Mouse (Mus musculus) heart, postnatal 25 days (tissue): Measurements from ENCODE around the gene Drd5. TPM values are rescaled to one million over a fixed set of nuclear protein-coding genes. Genes with fewer than 3 reads are reported as not detected.

ENCODE experiments used
- DNase-seq: peaks from one replicate; pipeline ENCODE4 v3.0.0; 2022; ENCODE audit warnings: low spot score
- intact Hi-C: fragments of 180-260 bp; cut with DNase I; formaldehyde crosslinking; loops from one replicate; pipeline ENCODE4 v1.15.1; 2025
- total RNA-seq, 2 experiments: library from RNA; stranded (reverse); gene quantifications; 2 replicates each; pipeline ENCODE4 v1.2.3; 2021

The Drd5 gene
- total RNA-seq, result not detected

DNA sequence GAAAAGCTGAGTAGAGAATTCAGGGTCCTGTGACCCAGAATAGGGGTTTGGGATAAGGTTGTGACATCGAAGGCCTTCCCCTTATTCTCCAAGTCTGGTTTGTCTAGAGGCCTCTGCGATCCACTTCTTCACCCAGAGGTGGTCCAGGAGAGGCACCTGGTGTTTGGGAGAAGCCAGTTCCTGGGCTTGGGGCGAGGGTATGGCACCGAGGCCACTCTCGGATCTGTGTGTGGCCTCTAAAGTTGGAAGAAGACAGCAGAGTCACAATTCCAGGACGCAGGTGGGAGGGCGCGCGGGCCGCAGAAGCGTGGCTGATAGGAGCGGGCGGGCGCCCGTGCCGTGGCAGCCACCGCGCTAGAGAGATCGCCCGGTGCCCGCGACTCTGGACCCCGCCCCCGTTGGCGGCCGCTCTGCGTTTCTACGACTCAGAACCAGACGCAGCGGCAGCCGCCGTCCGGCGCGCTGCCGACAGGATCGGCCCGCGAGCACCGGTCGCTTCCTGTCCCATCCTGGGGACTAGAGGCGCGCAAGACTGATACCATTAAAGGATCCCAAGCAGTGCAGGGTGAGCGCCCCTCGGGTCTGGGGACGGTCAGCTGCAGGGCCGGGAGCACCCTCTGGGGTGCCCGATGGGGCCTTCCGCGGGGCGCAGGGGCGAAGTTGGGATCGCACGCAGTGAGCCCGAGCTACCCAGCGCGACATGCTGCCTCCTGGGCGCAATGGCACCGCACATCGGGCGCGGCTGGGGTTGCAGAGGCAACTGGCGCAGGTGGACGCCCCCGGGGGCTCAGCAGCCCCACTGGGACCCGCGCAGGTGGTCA, at the start of gene Drd5:
Gene Drd5 (plus strand): TSS at position 402 of the 821 bp plus-strand sequence.
- intact Hi-C loops, result no loop called here
- DNase-seq, result no peak

DNA sequence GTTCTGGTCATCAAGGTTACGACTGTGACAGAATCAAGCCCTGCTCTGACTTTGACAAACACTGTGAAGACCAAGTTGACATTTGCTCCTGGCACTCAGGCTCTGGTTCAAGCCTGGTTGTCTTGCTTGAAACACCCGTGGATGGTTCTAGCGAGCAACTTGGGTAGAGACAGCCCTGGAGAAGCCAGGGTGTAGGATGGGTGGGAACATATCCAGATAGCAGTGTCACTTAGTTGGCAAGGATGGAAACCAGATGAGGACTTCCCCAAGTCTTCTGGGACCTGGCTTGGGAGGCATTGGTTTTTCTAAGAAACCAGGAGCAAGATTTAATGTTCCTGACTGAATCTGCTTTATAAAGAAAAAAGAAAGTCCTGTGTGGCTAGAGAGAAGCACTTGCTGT, 48.2 kb upstream of the Drd5 start:
- intact Hi-C loops, result no loop called here
- no peak for DNase-seq

- intact Hi-C loops, result no loop called here
- DNase-seq, result no peak
These were observed 45.3 kb upstream of the Drd5 start for GRCm38 (mm10) chr5:38273831-38274230.

DNA sequence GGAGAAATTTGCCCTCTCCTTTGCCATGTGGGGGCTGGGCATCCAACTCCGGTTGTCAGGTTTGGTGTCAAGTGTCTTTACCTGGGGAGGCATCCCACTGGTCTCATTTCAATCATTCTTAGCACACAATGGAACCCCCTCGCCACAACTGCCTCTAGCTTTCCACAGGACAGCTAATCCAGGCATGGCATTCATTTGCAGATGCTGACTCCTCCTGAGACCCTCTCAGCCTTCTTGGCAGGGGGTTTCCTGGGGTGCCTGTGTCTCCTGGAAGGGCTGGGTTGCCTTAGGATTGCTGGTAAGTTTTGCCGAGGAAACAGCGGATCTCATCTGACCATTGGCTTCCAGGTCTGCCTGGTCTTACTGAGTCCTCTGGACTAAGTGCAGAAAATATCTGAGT, 43.4 kb upstream of the Drd5 start, which contains the start of gene Otop1:
Gene Otop1 (plus strand): TSS at position 202 of the 400 bp plus-strand sequence.
- intact Hi-C loops, result no loop called here
- DNase-seq, result no peak

- intact Hi-C loops, result no loop called here
- DNase-seq, result no peak
These were observed 42.7 kb upstream of the Drd5 start for GRCm38 (mm10) chr5:38276451-38276850.

GRCm38 (mm10) chr5:38277098-38277866, 41.9 kb upstream of the Drd5 start:
- intact Hi-C loops, result no loop called here
- DNase-seq, result no peak

GRCm38 (mm10) chr5:38277936-38278600, 41.1 kb upstream of the Drd5 start:
- DNase-seq, result no peak
- intact Hi-C loops, result no loop called here

- no peak for DNase-seq
- intact Hi-C loops, result no loop called here
These were observed 39.1 kb upstream of the Drd5 start for GRCm38 (mm10) chr5:38280075-38280474.

DNA sequence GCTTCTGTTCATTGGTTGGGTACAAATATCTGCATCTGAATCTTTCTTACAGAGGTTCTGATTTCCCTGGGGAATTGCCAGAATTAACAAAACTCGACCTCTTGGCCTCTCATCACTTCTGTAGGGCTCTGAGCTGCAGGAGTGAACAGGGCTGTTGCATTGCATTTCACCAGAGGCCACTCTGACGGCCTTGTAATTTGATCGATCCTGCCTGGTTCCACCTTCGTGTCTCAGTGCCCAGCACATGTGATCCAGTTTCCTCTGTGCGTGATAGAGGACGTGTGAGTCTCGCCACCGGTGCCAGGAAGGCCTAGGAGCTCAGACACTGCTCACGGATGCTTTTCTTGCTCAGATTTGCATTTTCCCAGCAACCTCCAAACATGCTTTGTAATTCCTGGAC, 33.4 kb upstream of the Drd5 start:
- intact Hi-C loops, result no loop called here
- no peak for DNase-seq

GRCm38 (mm10) chr5:38288476-38288875, 30.7 kb upstream of the Drd5 start:
- DNase-seq, result no peak
- intact Hi-C loops, result no loop called here

GRCm38 (mm10) chr5:38301761-38302411, 17.3 kb upstream of the Drd5 start:
- no peak for DNase-seq
- intact Hi-C loops, result no loop called here

- intact Hi-C loops, result no loop called here
- DNase-seq, result no peak
These were observed 16.5 kb upstream of the Drd5 start for GRCm38 (mm10) chr5:38302651-38303050.

GRCm38 (mm10) chr5:38305241-38305640, 13.9 kb upstream of the Drd5 start:
- DNase-seq, result no peak
- intact Hi-C loops, result loop anchor here (5.0 kb wide), 1 partner anchor 277 kb away; no protein-coding TSS in a partner anchor

- intact Hi-C loops, result loop anchor here (1.0 to 5.0 kb wide), 4 partner anchors 171 to 323 kb away; no protein-coding TSS in a partner anchor
- DNase-seq, result peak; percentile 66
These were observed 11.7 kb upstream of the Drd5 start for GRCm38 (mm10) chr5:38307255-38308101.

- no peak for DNase-seq
- intact Hi-C loops, result loop anchor here (5.0 kb wide), 1 partner anchor 273 kb away; no protein-coding TSS in a partner anchor
These were observed 10.3 kb upstream of the Drd5 start for GRCm38 (mm10) chr5:38308873-38309272.

DNA sequence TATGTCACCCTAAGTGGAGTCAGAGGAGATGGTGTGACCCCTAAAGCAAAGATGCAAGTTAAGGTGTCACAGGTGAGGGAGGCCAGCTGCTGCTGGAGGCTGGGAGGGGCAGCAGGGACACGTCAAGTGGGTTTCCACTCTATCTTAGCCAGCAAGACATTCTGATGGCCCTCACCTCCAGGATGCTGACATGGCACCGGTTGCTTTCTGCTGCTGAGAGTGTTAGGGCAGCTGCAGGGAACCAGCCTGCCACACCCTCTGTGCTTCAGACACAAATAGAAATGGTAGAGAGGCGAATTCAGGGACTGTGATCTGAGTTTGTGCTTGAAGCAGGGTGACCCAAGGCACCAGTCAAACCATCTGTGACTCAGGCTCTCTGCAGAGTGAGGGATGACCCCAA, 9.4 kb upstream of the Drd5 start:
- intact Hi-C loops, result loop anchor here (5.0 kb wide), 1 partner anchor 273 kb away; no protein-coding TSS in a partner anchor

GRCm38 (mm10) chr5:38333381-38333780, 14.2 kb downstream of the Drd5 start:
- no peak for DNase-seq
- intact Hi-C loops, result no loop called here

More for the DNA sequence above, 9.4 kb upstream of the Drd5 start:
- no peak for DNase-seq

DNA sequence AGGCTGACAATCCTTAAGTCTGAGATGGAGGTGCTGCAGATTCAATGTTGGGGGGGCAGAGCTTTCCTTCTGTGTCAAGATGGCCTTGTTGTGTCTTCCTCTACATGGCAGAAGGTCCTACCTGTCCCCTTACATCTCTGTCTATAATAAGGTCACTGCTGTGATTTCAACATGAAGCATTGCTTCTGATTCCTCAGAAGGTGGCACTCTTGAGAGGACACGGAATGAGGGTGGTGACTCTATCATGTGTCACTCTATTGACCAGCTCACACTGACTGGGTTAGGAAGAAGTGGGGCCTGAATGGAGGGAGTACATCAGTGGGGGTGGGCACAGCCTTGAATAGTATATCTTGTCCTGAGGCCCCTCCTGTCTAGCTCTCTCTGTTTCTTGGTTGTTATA, 15.4 kb downstream of the Drd5 start:
- no peak for DNase-seq
- intact Hi-C loops, result no loop called here

DNA sequence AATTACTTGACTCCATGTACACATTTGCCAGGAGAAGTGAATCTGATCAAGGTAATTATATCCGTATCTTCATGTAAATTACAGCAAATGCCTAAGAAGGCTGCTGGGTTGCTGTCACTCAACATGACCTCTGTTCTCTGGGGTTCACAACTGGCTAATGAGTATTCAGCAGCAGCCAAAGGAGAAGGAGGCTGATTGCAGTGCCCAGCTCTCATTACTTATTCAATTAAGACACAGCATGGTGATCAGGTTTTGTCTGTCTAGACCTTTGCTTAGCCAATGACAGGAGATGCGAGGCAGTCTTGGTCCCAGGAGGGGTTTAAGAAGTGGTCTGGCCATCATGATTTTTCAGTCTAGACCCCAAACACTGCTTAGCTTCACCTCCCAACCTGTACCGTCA, 23.9 kb downstream of the Drd5 start:
- intact Hi-C loops, result no loop called here
- no peak for DNase-seq
